Comparison of ENCODE assay signal across 8 mouse cellular contexts in genomic region chr7:111157287-111157686, GRCm38 (mm10).
DNase-seq lines count a peak whose midpoint lies in the region; ATAC-seq lines count a peak whose summit lies in the region.

No protein-coding gene starts in this region.

- peak overlapping the region; percentile 37; the same call in 1 of the 2 replicates for H3K9ac ChIP-seq in embryonic facial prominence, embryonic 14.5 days (ENCODE audit: low read depth, low read length)
- H3K9ac ChIP-seq in heart, embryonic 11.5 days (ENCODE audit: low read depth, low read length) = peak overlapping the region; percentile 40; the same call in 1 of the 2 replicates
- H3K9ac ChIP-seq in midbrain, embryonic 11.5 days (ENCODE audit: low read length) = no peak overlapping the region

- H3K36me3 ChIP-seq in embryonic facial prominence, embryonic 14.5 days (ENCODE audit: control insufficient read depth, insufficient read depth, low read length) = no peaks in the 10 kb centered on the region
- H3K36me3 ChIP-seq in heart, embryonic 11.5 days (ENCODE audit: control insufficient read depth, insufficient read depth, low read length) = no peaks in the 10 kb centered on the region
- no peaks in the 10 kb centered on the region for H3K36me3 ChIP-seq in midbrain, embryonic 11.5 days (ENCODE audit: control insufficient read depth, insufficient read depth, low read length)

- H3K4me1 ChIP-seq in embryonic facial prominence, embryonic 14.5 days (ENCODE audit: control insufficient read depth, insufficient read depth, low read length) = peaks cover 28% of the 10 kb centered on the region
- peaks cover 20% of the 10 kb centered on the region for H3K4me1 ChIP-seq in heart, embryonic 11.5 days (ENCODE audit: control insufficient read depth, insufficient read depth, low read length)
- H3K4me1 ChIP-seq in midbrain, embryonic 11.5 days (ENCODE audit: control insufficient read depth, insufficient read depth, low read length) = no peaks in the 10 kb centered on the region; the same call in 1 of the 2 replicates

- WGBS in embryonic facial prominence, embryonic 14.5 days = 12% methylated on average over 6 of the region's 6 CpGs
- WGBS in heart, embryonic 11.5 days (ENCODE audit: insufficient replicate concordance) = 21% methylated on average over 6 of the region's 6 CpGs
- 74% methylated on average over 6 of the region's 6 CpGs for WGBS in midbrain, embryonic 11.5 days

- no peaks in the 10 kb centered on the region for H3K27me3 ChIP-seq in embryonic facial prominence, embryonic 14.5 days (replicated peaks; ENCODE audit: control insufficient read depth, insufficient read depth, low read length)
- H3K27me3 ChIP-seq in heart, embryonic 11.5 days (ENCODE audit: control insufficient read depth, insufficient read depth, low read length) = no peaks in the 10 kb centered on the region
- no peaks in the 10 kb centered on the region for H3K27me3 ChIP-seq in midbrain, embryonic 11.5 days (ENCODE audit: control insufficient read depth, insufficient read depth, low read length)

- no peaks in the 10 kb centered on the region for H3K9me3 ChIP-seq in embryonic facial prominence, embryonic 14.5 days (ENCODE audit: control insufficient read depth, low read length)
- H3K9me3 ChIP-seq in heart, embryonic 11.5 days (replicated peaks; ENCODE audit: control insufficient read depth, low read length) = no peaks in the 10 kb centered on the region
- no peaks in the 10 kb centered on the region for H3K9me3 ChIP-seq in midbrain, embryonic 11.5 days (ENCODE audit: control insufficient read depth, low read length)

- H3K27ac ChIP-seq in embryonic facial prominence, embryonic 14.5 days (replicated peaks; ENCODE audit: low read depth, low read length) = peak overlapping the region; percentile 84
- H3K27ac ChIP-seq in heart, embryonic 11.5 days (ENCODE audit: low read depth, low read length) = peak overlapping the region; percentile 87
- H3K27ac ChIP-seq in midbrain, embryonic 11.5 days (ENCODE audit: low read depth, low read length) = no peak overlapping the region

- peak; percentile 62 for ATAC-seq in embryonic facial prominence, embryonic 14.5 days (ENCODE audit: low read depth)
- no peak for ATAC-seq in heart, embryonic 11.5 days (replicated peaks; ENCODE audit: insufficient number of reproducible peaks, low FRiP score, low TSS enrichment)
- ATAC-seq in midbrain, embryonic 11.5 days (ENCODE audit: low FRiP score) = no peak

- no peak overlapping the region for H3K4me3 ChIP-seq in embryonic facial prominence, embryonic 14.5 days (ENCODE audit: low read depth, low read length)
- no peak overlapping the region for H3K4me3 ChIP-seq in heart, embryonic 11.5 days (ENCODE audit: low read depth, low read length)
- H3K4me3 ChIP-seq in midbrain, embryonic 11.5 days (ENCODE audit: low read depth, low read length) = no peak overlapping the region

- DNase-seq in 3134 (ENCODE audit: extremely low read depth, insufficient read length, low spot score) = peak; percentile 87
- DNase-seq in adrenal gland, postnatal 10 days = peak; percentile 81
- peak; percentile 87 for DNase-seq in embryonic facial prominence, embryonic 14.5 days (ENCODE audit: low spot score)
- peak; percentile 26 to 51 for DNase-seq in kidney, postnatal 25 days
- peak; percentile 41 for DNase-seq in lung, postnatal 14 days
- peak; percentile 19 for DNase-seq in testis, postnatal 14 days (ENCODE audit: low spot score)
- DNase-seq in midbrain, embryonic 11.5 days (ENCODE audit: low spot score, missing footprints) = no peak

- peak overlapping the region; percentile 44 for H3K4me2 ChIP-seq in embryonic facial prominence, embryonic 14.5 days (ENCODE audit: low read depth, low read length)
- H3K4me2 ChIP-seq in heart, embryonic 11.5 days = peak overlapping the region; percentile 38
- no peak overlapping the region for H3K4me2 ChIP-seq in midbrain, embryonic 11.5 days
